19 mouse cellular contexts compared by ENCODE assay signal in the genomic region with DNA sequence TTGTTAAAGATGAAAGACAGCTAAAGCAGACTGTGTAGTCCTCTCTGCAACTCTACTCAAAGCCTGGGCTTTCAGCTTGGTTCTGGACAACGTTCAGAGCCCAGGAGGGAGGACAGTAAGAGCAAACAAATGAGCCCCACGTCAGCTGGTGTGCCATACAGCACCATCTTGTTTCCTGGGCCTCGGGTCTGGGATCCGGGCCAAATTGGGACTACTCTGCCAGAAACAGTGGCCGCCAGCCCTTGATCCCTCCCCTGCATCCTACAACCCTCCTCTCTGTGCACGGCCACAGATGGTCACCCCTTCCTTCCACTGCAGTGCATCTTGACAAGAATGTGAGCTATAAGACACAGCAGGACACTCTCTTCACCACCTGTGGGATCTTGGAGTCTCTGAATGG.
A peak's percentile ranks its signal among the peaks of the same experiment; 100 is the strongest.
DNase-seq lines count a peak whose midpoint lies in the region; ATAC-seq lines count a peak whose summit lies in the region.
"Had no signal": no experiment of that assay in that cellular context is flagged by ENCODE, and none has a peak within 500 bp of the region (broad histone marks: within the 10 kb centered on the region; RNA-seq: fewer than 3 reads in every experiment).

No protein-coding gene starts in this region.

- no peak overlapping the region for H3K4me2 ChIP-seq in hindbrain, embryonic 15.5 days
- no peak overlapping the region for H3K4me2 ChIP-seq in hindbrain, embryonic 14.5 days (replicated peaks)
- no peak overlapping the region for H3K4me2 ChIP-seq in kidney, embryonic 16.5 days (replicated peaks; ENCODE audit: low read depth, low read length)
- H3K4me2 ChIP-seq: forebrain, embryonic 15.5 days; heart, embryonic 15.5 days; limb, embryonic 13.5 days; liver, embryonic 15.5 days; midbrain, embryonic 12.5 days had no signal

- peak; percentile 72 for ATAC-seq in hindbrain, embryonic 15.5 days (ENCODE audit: low FRiP score, low read depth)
- ATAC-seq in hindbrain, embryonic 14.5 days (ENCODE audit: low FRiP score): no peak; the same call in 1 of the 2 replicates
- ATAC-seq in cerebellum, adult (ENCODE audit: insufficient number of reproducible peaks, low FRiP score, low TSS enrichment): 0 out of 2 replicates have a peak, but pooled peaks have one; percentile 15
- no peak for ATAC-seq in kidney, embryonic 16.5 days (ENCODE audit: low FRiP score, low TSS enrichment)
- no peak for ATAC-seq in megakaryocyte progenitor cell, adult 5-6 weeks (replicated peaks; ENCODE audit: poor library complexity)
- ATAC-seq: forebrain, embryonic 15.5 days had no signal

- H3K4me3 ChIP-seq in hindbrain, embryonic 15.5 days: no peak overlapping the region
- H3K4me3 ChIP-seq in hindbrain, embryonic 14.5 days (replicated peaks; ENCODE audit: low read length): no peak overlapping the region
- no peak overlapping the region for H3K4me3 ChIP-seq in kidney, embryonic 16.5 days (ENCODE audit: low read length)
- H3K4me3 ChIP-seq: forebrain, embryonic 15.5 days; gastrocnemius, adult 2 months; heart, embryonic 15.5 days; limb, embryonic 13.5 days; liver, embryonic 15.5 days; midbrain, embryonic 12.5 days had no signal

- H3K27me3 ChIP-seq in hindbrain, embryonic 15.5 days: no peaks in the 10 kb centered on the region
- no peaks in the 10 kb centered on the region for H3K27me3 ChIP-seq in hindbrain, embryonic 14.5 days (ENCODE audit: control insufficient read depth, insufficient read depth, low read length)
- H3K27me3 ChIP-seq in kidney, embryonic 16.5 days (ENCODE audit: insufficient read depth, low read length): no peaks in the 10 kb centered on the region
- H3K27me3 ChIP-seq: forebrain, embryonic 15.5 days; heart, embryonic 15.5 days; liver, embryonic 15.5 days; midbrain, embryonic 12.5 days had no signal

- no peaks in the 10 kb centered on the region for H3K36me3 ChIP-seq in hindbrain, embryonic 15.5 days
- no peaks in the 10 kb centered on the region for H3K36me3 ChIP-seq in hindbrain, embryonic 14.5 days (replicated peaks; ENCODE audit: control insufficient read depth, insufficient read depth)
- no peaks in the 10 kb centered on the region for H3K36me3 ChIP-seq in kidney, embryonic 16.5 days (ENCODE audit: insufficient read depth, low read length)
- H3K36me3 ChIP-seq: forebrain, embryonic 15.5 days; heart, embryonic 15.5 days; limb, embryonic 13.5 days; liver, embryonic 15.5 days; midbrain, embryonic 12.5 days had no signal

- no peak for DNase-seq in hindbrain, embryonic 14.5 days (ENCODE audit: low spot score)
- DNase-seq in left cerebral cortex, postnatal 4 days: peak; percentile 93
- no peak for DNase-seq in left cerebral cortex, postnatal 36 days (ENCODE audit: low spot score in 2 of 2)
- peak; percentile 93 to 97 for DNase-seq in cerebellum, postnatal 10 days
- DNase-seq: B cell, adult 2 months; gastrocnemius, adult 2 months; heart, adult 18-20 months; kidney, adult 8-10 months; lung, postnatal 36 days; thymus, adult 2 months had no signal

- intact Hi-C loops in left cerebral cortex, postnatal 4 days (cut with DNase I): no loop called here
- intact Hi-C loops in left cerebral cortex, postnatal 36 days (cut with DNase I): no loop called here

- H3K27ac ChIP-seq in hindbrain, embryonic 15.5 days (replicated peaks): no peak overlapping the region
- no peak overlapping the region for H3K27ac ChIP-seq in hindbrain, embryonic 14.5 days
- H3K27ac ChIP-seq in kidney, embryonic 16.5 days (ENCODE audit: low read length): no peak overlapping the region
- H3K27ac ChIP-seq: forebrain, embryonic 15.5 days; gastrocnemius, adult 2 months; heart, embryonic 15.5 days; limb, embryonic 13.5 days; liver, embryonic 15.5 days; midbrain, embryonic 12.5 days had no signal

- no peak overlapping the region for H3K9ac ChIP-seq in hindbrain, embryonic 15.5 days
- no peak overlapping the region for H3K9ac ChIP-seq in hindbrain, embryonic 14.5 days
- no peak overlapping the region for H3K9ac ChIP-seq in kidney, embryonic 16.5 days (replicated peaks; ENCODE audit: low read length)
- H3K9ac ChIP-seq: forebrain, embryonic 15.5 days; heart, embryonic 15.5 days; limb, embryonic 13.5 days; liver, embryonic 15.5 days; midbrain, embryonic 12.5 days had no signal

- no peaks in the 10 kb centered on the region for H3K9me3 ChIP-seq in hindbrain, embryonic 15.5 days
- H3K9me3 ChIP-seq in hindbrain, embryonic 14.5 days (ENCODE audit: control insufficient read depth, low read length): no peaks in the 10 kb centered on the region
- no peaks in the 10 kb centered on the region for H3K9me3 ChIP-seq in kidney, embryonic 16.5 days (ENCODE audit: low read length)
- H3K9me3 ChIP-seq: forebrain, embryonic 15.5 days; heart, embryonic 15.5 days; limb, embryonic 13.5 days; liver, embryonic 15.5 days; midbrain, embryonic 12.5 days had no signal

- peaks cover 9% of the 10 kb centered on the region for H3K4me1 ChIP-seq in hindbrain, embryonic 15.5 days (replicated peaks)
- 0 out of 2 replicates have a peak, but pooled peaks cover 5% of the 10 kb centered on the region for H3K4me1 ChIP-seq in hindbrain, embryonic 14.5 days (replicated peaks; ENCODE audit: control insufficient read depth, insufficient read depth, low read length)
- H3K4me1 ChIP-seq in kidney, embryonic 16.5 days (ENCODE audit: insufficient read depth, low read length): no peaks in the 10 kb centered on the region
- H3K4me1 ChIP-seq: heart, embryonic 15.5 days; limb, embryonic 13.5 days; liver, embryonic 15.5 days; midbrain, embryonic 12.5 days had no signal

- WGBS in hindbrain, embryonic 15.5 days: 67% methylated on average over 6 of the region's 6 CpGs
- 72% methylated on average over 6 of the region's 6 CpGs for WGBS in hindbrain, embryonic 14.5 days
- 76% methylated on average over 6 of the region's 6 CpGs for WGBS in kidney, embryonic 16.5 days

Comparison
In these comparisons a context has a peak if more than half of its experiments do, and no peak if none do; other contexts are left out.
1. ATAC-seq: peak in hindbrain, embryonic 15.5 days (single experiment) and cerebellum, adult (single experiment); none in hindbrain, embryonic 14.5 days (single experiment), kidney, embryonic 16.5 days (single experiment) and megakaryocyte progenitor cell, adult 5-6 weeks (single experiment).
2. DNase-seq: peak in left cerebral cortex, postnatal 4 days (single experiment) and cerebellum, postnatal 10 days (2 of 2); none in hindbrain, embryonic 14.5 days (single experiment) and left cerebral cortex, postnatal 36 days (0 of 2).